Mouse (Mus musculus): ENCODE data around the gene Pdlim5. TPM values are rescaled to one million over a fixed set of nuclear protein-coding genes. Genes with fewer than 3 reads are reported as not detected.
A peak's percentile ranks its signal among the peaks of the same experiment; 100 is the strongest.

Gene Pdlim5
- polyA plus RNA-seq (2015; fragmentation: Nextera tagmentation; extraction: Ambion mirVana) = 32.5 and 35.3 TPM in 2 replicates

DNA sequence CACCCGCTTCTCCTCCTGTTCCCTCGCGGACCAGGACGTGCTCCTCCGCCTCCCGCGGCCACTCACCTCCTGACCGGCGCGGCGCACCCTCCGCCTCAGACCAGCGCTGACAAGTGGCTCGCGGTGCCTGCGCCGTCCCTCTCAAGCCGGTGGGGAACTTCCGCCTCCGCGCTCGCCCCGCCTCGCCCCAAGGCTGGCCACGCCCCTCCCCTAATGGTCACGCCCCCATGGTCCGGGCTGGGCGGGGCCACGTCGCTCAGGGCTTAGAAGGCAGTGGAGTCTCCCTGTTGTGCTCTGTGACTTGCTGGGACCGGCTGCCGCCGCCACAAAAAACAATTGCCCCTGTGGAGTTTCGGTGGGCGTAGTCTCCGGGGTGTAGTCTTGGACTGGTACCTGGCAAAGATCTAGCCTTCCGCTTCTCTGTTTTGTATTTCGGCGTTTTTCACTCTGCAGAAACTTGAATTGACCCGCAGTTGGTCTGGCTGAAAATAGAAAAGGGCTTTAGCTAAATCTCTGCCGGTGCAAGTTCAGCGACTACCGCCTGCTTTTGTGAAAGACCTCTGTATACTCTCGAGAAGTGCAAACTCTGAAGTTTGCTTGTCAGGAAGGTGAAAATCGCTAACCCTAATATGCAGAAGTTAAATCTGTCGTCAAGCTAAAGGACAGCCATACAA is at the start of gene Pdlim5:
Gene Pdlim5, minus strand, starts transcription at position 177 of the 674 bp plus-strand sequence.
- under 1% methylated on average over 46 of the region's 46 CpGs for WGBS
- DNase-seq (ENCODE audit: low spot score) = peak; percentile 95
- Histone ChIP-seq H3K36me3 (ENCODE audit: insufficient read depth, low read length) (no peaks in the 10 kb centered on the region), H3K4me3 (replicated peaks; ENCODE audit: low read depth, low read length) (peak within 1 kb of the TSS; percentile 87), H3K9ac (ENCODE audit: low read depth, low read length) (peak within 1 kb of the TSS; percentile 84), H3K4me1 (replicated peaks; ENCODE audit: insufficient read depth, low read length) (0 out of 2 replicates have a peak, but pooled peaks cover 4% of the 10 kb centered on the region), H3K9me3 (replicated peaks; ENCODE audit: low read length) (no peaks in the 10 kb centered on the region), H3K4me2 (ENCODE audit: low read length) (peak within 1 kb of the TSS; percentile 74), H3K27ac (peak within 1 kb of the TSS; percentile 95), H3K27me3 (ENCODE audit: insufficient read depth, low read length) (no peaks in the 10 kb centered on the region)
- ATAC-seq (replicated peaks; ENCODE audit: low FRiP score, low read depth) = peak; percentile 99
- peak; percentile 17; the same call in 1 of the 2 replicates for TF ChIP-seq CTCF (IDR thresholded peaks at IDR 0.05; ENCODE audit: low read depth)

DNA sequence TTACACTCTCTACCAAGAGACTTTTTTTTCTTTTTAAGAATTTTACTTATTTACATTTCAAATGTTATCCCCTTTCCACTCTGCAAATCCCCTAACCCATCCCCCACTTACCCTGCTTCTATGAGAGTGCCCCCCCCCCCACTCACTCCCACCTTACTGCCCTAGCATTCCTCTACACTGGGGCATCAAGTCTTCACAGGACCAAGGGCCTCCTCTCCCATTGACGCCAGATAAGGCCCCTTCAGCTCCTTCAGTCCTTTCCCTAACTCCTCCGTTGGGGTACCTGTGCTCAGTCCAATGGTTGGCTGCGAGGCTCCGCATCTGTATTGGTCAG is 48.2 kb upstream of the Pdlim5 start:
- Histone ChIP-seq H3K4me3 (replicated peaks; ENCODE audit: low read depth, low read length) (no peak overlapping the region), H3K9me3 (replicated peaks; ENCODE audit: low read length) (no peaks in the 10 kb centered on the region), H3K4me1 (replicated peaks; ENCODE audit: insufficient read depth, low read length) (peaks cover 19% of the 10 kb centered on the region), H3K4me2 (ENCODE audit: low read length) (no peak overlapping the region), H3K27me3 (ENCODE audit: insufficient read depth, low read length) (no peaks in the 10 kb centered on the region), H3K27ac (no peak overlapping the region), H3K36me3 (ENCODE audit: insufficient read depth, low read length) (no peaks in the 10 kb centered on the region), H3K9ac (ENCODE audit: low read depth, low read length) (no peak overlapping the region)
- TF ChIP-seq CTCF (IDR thresholded peaks at IDR 0.05; ENCODE audit: low read depth) = no peak
- no peak for DNase-seq (ENCODE audit: low spot score)
- ATAC-seq (replicated peaks; ENCODE audit: low FRiP score, low read depth) = no peak
- WGBS = 58% methylated on average over 4 of the region's 4 CpGs

DNA sequence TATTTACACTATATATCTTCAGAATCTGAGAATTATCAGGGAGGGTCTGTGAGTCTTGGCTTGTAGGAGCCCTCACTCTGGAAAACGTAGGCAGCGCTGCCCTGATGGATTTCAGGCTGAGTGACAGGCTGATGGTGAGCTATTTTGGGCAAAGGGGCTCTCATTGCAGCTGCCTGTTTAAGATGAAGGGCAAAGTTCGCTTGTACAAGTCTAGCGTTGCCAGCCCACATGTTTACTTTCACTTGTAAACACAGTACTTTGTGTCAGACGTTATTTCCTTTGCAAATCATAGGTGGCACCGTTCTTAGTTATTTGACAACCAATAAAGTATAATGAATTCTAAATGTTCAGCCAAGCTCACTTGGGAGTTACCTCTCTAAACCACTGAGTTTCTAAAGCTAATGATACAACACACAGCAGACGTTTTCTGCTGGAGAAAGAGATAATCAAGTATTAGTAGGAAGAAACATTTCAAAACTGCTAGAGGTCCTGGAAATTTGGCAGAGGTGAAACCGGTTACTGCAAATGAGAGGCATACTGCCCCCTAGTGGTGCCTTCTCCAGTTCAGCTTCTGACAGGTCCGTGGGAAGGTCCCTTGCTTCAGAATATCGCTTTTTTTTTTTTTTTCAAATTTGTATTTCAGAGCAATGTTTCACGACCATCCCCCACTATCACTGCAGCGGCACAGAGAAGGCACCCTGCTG is 47.7 kb upstream of the Pdlim5 start:
- H3K4me3 ChIP-seq (replicated peaks; ENCODE audit: low read depth, low read length) = no peak overlapping the region
- ATAC-seq (replicated peaks; ENCODE audit: low FRiP score, low read depth) (peak; percentile 23), DNase-seq (ENCODE audit: low spot score) (peak; percentile 94)
- H3K9me3 ChIP-seq (replicated peaks; ENCODE audit: low read length) = no peaks in the 10 kb centered on the region
- peaks cover 19% of the 10 kb centered on the region for H3K4me1 ChIP-seq (replicated peaks; ENCODE audit: insufficient read depth, low read length)
- H3K36me3 ChIP-seq (ENCODE audit: insufficient read depth, low read length) = no peaks in the 10 kb centered on the region
- H3K9ac ChIP-seq (ENCODE audit: low read depth, low read length) = no peak overlapping the region
- peak; percentile 95 for TF ChIP-seq CTCF (IDR thresholded peaks at IDR 0.05; ENCODE audit: low read depth)
- H3K4me2 ChIP-seq (ENCODE audit: low read length) = peak overlapping the region; percentile 28
- no peaks in the 10 kb centered on the region for H3K27me3 ChIP-seq (ENCODE audit: insufficient read depth, low read length)
- no peak overlapping the region for H3K27ac ChIP-seq
- 10% methylated on average over 12 of the region's 12 CpGs for WGBS

DNA sequence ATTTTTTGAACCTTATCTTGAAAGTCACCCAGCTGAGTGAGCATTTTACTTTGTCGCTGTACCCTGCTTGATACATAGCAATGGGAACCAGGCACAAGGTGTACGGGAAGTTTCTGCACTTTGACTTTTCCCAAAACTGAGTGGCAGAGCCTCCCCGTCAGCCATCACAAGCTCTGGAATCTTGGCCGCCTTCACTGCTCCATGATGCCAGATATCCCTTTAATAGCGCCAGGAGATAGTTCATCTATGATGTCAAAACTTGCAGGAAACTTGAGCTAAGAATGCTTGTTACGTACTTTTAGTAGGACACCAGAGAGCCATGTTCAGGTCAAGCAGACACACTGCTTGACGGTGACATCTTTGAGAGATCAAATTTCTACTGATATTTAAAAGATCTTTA is 46.7 kb upstream of the Pdlim5 start:
- H3K9ac ChIP-seq (ENCODE audit: low read depth, low read length) = no peak overlapping the region
- no peaks in the 10 kb centered on the region for H3K9me3 ChIP-seq (replicated peaks; ENCODE audit: low read length)
- H3K4me1 ChIP-seq (replicated peaks; ENCODE audit: insufficient read depth, low read length) = peaks cover 23% of the 10 kb centered on the region
- H3K27me3 ChIP-seq (ENCODE audit: insufficient read depth, low read length) = no peaks in the 10 kb centered on the region
- H3K4me3 ChIP-seq (replicated peaks; ENCODE audit: low read depth, low read length) = no peak overlapping the region
- H3K27ac ChIP-seq = no peak overlapping the region
- no peak for DNase-seq (ENCODE audit: low spot score)
- WGBS = 67% methylated on average over 7 of the region's 7 CpGs
- ATAC-seq (replicated peaks; ENCODE audit: low FRiP score, low read depth) = no peak
- no peak overlapping the region for H3K4me2 ChIP-seq (ENCODE audit: low read length)
- no peak for TF ChIP-seq CTCF (IDR thresholded peaks at IDR 0.05; ENCODE audit: low read depth)
- no peaks in the 10 kb centered on the region for H3K36me3 ChIP-seq (ENCODE audit: insufficient read depth, low read length)

- Histone ChIP-seq H3K4me1 (replicated peaks; ENCODE audit: insufficient read depth, low read length) (peaks cover 23% of the 10 kb centered on the region), H3K36me3 (ENCODE audit: insufficient read depth, low read length) (no peaks in the 10 kb centered on the region), H3K4me3 (replicated peaks; ENCODE audit: low read depth, low read length) (no peak overlapping the region), H3K9me3 (replicated peaks; ENCODE audit: low read length) (no peaks in the 10 kb centered on the region), H3K27me3 (ENCODE audit: insufficient read depth, low read length) (no peaks in the 10 kb centered on the region), H3K27ac (no peak overlapping the region), H3K4me2 (ENCODE audit: low read length) (no peak overlapping the region), H3K9ac (ENCODE audit: low read depth, low read length) (no peak overlapping the region)
- no peak for TF ChIP-seq CTCF (IDR thresholded peaks at IDR 0.05; ENCODE audit: low read depth)
- DNase-seq (ENCODE audit: low spot score) (no peak), ATAC-seq (replicated peaks; ENCODE audit: low FRiP score, low read depth) (no peak)
- 61% methylated on average over 5 of the region's 5 CpGs for WGBS
These were observed 45.6 kb upstream of the Pdlim5 start for GRCm38 (mm10) chr3:142441142-142441541.

DNA sequence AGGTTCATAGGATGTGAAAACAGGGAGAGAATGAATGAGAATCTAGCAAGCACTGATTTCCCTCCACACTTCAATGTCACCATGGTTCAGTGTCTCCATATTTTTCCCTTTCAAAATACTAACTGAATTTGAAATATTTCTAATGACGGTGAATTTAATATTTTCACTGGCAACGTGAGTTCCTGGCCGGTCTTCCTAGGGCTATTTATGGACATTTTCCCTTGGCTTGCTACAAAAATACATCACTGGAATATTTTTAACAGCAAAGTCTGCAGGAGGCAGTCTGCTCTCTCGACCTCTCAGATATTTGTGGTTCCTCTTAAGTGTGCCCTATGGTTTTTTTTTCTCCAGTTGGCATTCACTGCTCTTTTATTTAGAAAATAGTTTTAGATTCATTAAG is 44.7 kb upstream of the Pdlim5 start:
- no peak for TF ChIP-seq CTCF (IDR thresholded peaks at IDR 0.05; ENCODE audit: low read depth)
- DNase-seq (ENCODE audit: low spot score) (no peak), ATAC-seq (replicated peaks; ENCODE audit: low FRiP score, low read depth) (no peak)
- Histone ChIP-seq H3K36me3 (ENCODE audit: insufficient read depth, low read length) (no peaks in the 10 kb centered on the region), H3K27me3 (ENCODE audit: insufficient read depth, low read length) (no peaks in the 10 kb centered on the region), H3K9me3 (replicated peaks; ENCODE audit: low read length) (no peaks in the 10 kb centered on the region), H3K4me3 (replicated peaks; ENCODE audit: low read depth, low read length) (no peak overlapping the region), H3K4me1 (replicated peaks; ENCODE audit: insufficient read depth, low read length) (peaks cover 23% of the 10 kb centered on the region), H3K4me2 (ENCODE audit: low read length) (peak overlapping the region; percentile 32; the same call in 1 of the 2 replicates), H3K9ac (ENCODE audit: low read depth, low read length) (no peak overlapping the region), H3K27ac (peak overlapping the region; percentile 65; the same call in 1 of the 2 replicates)
- WGBS = 39% methylated on average over 4 of the region's 4 CpGs
